Mouse (Mus musculus): ENCODE data around the gene Mettl5.
A peak's percentile ranks its signal among the peaks of the same experiment; 100 is the strongest.
"Not testable (repeated sequence)": the region's sequence is repeated elsewhere in the genome, so short reads cannot be mapped to it uniquely, and the experiment has no call there.

Gene Mettl5

DNA sequence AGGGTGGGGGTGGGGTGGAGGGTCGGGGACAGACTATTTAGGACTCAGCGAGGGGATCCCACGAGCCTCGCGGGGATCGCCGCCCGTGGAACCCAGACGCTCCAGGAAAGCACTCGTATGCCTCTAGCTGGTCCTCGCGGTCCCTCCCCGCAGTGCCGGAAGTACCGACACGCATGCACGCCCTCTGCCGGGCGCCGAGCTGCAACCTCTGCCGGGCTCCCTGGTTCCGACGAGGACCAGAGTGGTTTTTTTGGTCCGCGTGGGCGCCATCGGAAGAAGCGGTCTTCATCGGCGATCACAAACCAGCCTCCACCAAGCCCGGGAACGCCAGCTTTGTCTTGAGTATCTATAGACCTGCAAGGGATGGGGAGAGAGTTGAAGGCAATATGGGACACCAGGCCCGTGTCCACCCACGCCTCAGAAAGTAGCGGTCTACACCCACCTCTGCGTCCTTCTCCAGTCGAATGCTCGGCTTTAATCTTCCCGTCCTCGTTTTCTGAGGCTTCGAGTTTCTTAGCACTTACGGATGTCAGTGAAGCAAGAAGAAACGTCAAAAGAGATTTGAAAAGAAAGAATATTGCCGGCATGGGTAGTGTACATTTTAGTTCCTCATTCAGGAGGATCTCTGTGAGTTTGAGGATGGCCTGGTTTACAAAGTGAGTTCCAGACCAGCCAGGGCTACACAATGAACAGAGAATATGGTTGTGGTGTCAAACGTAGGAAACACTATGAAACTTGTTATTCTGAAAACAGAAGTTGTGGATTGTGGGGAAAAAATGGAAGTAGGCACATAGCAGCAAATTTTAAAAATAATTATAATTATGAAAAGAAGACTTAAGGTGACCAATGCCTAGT lies at the start of gene Mettl5:
Gene Mettl5, minus strand, starts transcription at position 165 of the 855 bp plus-strand sequence.
- DNase-seq (ENCODE audit: extremely low read depth, low read depth) = peak; percentile 69

DNA sequence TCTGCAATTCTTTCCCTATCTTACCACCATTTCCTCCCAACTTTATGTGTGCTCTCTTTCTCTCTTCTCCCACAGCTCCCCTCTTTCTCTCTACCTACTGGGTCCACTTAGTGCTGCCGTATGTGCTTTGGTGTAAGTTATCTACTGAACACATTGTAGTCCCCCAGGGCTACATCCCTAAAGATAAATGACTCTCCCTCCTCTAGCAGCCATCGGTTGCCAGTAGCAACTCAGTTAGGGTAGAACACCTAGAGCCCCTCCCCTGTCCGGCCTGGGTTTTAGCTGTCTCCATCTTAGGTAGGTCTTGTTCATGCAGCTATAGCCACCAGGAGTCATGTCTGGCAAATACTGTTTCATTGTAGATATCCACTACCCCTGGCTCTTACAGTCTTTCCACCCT lies 39.5 kb upstream of the Mettl5 start:
- DNase-seq (ENCODE audit: extremely low read depth, low read depth) = peak; percentile 11

DNA sequence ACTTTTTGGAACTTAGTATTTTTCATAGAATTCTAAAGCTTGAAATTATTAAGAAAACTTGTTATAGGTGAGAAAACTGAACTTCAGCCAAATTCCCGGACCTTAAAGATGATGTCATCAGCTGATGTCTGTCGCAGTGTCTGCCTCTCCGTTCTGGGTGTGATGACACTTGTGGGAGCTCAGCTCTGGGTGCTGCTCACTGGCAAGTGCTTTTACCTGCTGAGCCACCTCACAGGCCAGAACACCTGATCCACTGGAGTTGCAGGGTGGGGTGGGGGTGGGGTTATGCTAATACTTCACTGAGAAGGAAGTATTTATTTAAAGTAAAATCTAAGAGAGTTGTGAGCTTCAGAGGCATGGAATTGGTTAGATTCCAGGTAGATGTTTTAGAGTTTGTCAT lies 31.9 kb upstream of the Mettl5 start:
- DNase-seq (ENCODE audit: extremely low read depth, low read depth) = no peak

DNA sequence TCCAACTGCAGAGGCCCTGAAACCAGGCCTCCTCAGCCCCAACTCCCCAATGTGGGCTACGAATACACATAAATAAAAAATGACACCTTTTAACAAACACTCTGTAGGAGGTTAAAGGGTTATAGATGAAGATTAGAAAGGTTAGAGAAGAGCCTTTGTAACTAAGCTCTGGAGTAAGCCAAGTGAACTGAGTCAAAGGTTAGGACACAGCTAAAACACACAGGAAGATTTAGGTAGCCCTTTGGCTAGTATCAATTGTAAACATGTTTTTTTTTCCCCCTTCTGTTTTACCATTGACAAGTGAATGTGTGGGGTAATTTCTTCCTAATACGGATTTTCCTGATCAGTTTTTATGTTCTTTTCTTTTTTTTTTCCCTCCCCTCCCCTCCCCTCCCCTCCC lies 27.4 kb upstream of the Mettl5 start:
- no peak for DNase-seq (ENCODE audit: extremely low read depth, low read depth)

DNA sequence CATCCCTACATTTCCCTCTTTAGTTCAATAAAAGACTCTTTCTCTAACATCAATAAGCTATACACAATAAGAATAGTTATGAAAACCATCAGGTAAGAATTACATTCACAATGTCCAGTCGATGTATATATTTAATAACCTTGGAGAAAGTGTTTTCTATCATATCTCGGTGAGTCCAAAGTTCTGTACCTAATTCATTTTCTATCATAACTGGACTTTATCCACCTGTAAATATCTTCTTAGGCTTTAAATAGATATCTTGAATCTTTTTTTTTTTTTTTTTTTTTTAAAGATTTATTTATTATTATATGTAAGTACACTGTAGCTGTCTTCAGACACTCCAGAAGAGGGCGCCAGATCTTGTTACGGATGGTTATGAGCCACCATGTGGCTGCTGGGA lies 22.0 kb upstream of the Mettl5 start:
- not testable (repeated sequence) for DNase-seq (ENCODE audit: extremely low read depth, low read depth)

DNA sequence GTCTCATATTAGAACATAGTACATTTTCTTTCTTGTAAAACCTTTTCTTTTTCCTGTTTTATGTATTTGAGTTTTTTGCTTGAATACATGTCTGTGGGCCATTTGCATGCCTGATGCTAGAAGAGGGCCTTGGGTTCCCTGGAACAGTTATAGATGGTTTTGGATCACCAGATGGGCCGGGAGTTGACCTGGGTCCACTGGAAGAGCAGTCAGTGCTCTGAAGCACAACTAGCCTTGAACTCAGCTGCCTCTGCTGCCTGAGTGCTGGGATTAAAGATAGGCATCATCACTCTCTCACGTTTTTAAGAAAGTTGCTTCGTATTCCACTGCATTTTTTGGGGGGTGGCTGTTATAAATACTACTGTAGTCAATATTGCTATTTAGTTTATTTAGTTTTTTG lies 18.1 kb upstream of the Mettl5 start:
- DNase-seq (ENCODE audit: extremely low read depth, low read depth) = no peak

DNA sequence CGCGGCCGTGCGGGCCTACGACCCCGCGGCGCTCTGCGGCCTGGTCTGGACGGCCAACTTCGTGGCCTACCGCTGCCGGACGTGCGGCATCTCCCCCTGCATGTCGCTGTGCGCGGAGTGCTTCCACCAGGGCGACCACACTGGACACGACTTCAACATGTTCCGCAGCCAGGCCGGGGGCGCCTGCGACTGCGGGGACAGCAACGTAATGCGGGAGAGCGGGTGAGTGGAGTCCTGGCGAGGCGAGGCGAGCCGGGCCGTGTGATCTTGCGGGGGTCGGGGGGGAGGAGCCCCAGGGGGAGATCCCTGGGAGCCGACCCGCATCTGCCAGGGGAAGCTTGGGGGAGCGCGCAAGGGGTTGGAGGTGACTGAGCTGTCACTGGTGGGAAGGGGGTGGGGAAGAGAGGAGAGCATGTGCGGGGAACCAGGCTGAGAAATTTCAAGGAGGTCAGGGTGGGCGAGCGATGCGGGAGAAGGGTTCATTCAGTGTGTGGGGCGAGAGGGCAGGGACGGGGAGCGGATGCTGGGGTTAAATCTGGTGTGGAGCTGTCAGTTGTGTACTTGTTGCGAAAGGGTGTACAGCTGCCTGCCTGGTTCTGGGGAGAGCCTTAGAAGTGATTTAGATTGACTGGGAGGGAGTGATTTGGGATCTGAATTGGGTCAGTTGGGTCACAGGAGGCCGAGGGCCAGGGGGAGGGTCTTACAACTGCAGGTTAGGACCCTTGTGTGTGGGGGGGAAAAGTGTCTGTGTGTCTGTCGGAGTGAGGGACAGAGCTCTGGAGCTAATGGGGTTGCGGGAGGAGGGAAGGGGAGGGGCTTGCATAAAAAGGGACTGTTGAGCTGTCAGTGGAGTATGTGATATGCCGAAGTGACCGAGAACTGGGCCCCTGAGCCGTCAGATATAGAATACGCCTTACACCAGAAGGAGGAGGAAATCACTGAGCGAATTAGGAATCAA lies 12.5 kb upstream of the Mettl5 start:
- DNase-seq (ENCODE audit: extremely low read depth, low read depth) = peak; percentile 86

DNA sequence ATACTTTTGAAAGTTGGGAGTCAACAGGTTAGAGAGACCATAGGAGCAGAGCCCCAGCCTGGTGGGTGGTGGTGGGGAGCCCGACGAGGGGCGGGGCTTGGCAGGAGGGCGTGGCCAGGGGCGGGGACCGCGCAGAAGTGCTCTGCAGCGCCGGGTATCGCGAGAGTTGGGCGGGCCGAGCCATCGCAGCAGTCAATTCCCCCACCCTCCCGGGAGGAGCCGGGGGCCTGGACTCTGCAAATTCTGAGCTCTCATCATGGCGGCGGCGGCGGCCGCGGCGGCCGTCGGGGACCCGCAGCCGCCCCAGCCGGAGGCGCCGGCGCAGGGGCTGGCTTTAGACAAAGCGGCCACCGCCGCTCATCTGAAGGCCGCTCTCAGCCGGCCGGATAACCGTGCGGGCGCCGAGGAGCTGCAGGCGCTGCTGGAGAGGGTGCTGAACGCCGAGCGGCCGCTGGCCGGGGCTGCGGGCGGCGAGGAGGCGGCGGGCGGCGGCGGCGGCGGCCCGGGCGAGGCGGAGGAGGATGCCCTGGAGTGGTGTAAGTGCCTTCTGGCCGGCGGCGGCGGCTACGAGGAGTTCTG lies 11.7 kb upstream of the Mettl5 start, which contains the start of gene Ubr3:
Gene Ubr3, plus strand, starts transcription at position 208 of the 579 bp plus-strand sequence.
- DNase-seq (ENCODE audit: extremely low read depth, low read depth) = peak; percentile 73

DNA sequence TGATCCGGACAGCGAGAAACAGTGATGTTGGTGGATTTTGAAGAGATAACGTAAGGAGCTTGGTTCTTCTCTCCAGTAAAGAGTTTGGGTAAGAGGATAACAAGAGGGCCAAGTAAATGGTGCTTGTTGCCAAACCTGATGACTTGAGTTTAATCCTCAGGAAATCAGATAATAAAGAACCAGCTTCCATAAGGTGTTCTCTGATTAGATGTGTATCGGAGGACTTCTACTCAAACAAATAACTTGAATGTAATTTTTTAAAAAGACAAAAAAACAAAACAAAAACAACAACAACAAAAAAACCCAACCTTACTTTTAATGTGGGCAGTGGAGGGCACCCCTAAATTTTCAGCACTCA lies 10.8 kb upstream of the Mettl5 start:
- DNase-seq (ENCODE audit: extremely low read depth, low read depth) = no peak

DNA sequence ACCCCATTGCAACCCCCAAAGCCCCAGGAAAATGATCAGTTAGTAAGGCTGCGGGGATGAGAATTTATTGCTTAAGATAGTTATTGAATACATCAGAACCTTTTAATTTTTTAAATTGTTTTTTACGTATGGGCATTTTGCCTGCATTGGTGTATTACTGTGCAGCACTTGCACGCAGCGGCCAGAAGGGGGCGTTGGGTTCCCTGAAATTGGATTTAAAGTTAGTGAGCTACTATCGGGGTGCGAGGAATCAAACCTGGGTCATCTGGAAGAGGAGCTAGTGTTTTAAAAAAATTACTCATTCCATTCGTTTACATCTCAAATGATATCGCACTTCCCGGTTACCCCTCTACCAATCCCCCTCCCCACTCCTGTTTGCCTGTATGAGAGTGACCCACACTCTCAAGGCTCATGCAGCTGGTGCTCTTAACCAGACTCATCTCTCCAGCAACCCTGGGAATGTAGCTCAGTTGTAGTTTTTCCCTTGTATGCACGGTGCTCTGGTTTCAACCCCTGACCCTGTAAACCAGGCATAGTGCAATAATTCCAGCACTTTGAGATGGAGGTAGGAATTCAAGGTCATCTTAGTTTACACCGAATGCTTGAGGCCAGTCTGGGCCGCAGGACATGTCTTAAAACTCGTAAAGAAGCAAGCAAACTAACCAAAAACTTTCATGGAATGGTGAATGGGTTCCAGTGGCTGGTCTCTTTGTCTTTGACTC lies 10.2 kb upstream of the Mettl5 start:
- no peak for DNase-seq (ENCODE audit: extremely low read depth, low read depth)

DNA sequence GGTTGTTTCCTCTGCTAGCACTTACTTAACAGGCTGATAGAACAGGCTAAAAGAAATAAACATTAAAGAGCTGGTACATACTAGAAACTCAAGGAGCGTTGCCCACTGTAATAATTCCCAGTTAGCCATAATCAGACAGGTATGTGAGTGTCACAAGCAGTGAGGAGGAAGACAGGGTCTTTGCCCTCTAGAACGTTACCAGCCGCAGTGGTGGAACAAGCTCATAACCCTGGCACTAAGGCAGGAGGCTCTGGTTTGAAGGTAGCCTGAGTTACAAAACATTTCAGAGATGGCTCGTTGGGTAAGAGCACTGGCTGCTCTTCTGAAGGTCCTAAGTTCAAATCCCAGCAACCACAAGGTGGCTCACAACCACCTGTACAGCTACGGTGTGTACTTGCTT lies 8.5 kb upstream of the Mettl5 start:
- no peak for DNase-seq (ENCODE audit: extremely low read depth, low read depth)

DNA sequence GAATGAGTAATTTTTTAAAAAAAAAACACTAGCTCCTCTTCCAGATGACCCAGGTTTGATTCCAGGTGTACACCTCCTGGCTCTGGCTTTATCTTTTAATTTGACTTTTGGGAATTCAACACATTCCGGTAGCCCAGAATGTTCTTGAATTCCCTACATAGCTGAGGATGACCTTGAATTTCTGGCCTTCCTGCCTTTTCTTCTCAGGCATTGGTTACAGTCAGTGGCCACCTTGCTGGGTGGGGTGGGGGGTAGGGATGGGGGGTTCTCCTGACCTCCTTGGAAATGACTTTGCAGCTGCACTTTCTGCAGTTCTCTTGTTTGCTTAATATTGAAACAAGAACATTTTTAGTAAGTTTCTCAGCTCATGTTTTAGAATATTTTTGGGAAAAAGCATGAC lies 7.7 kb upstream of the Mettl5 start:
- DNase-seq (ENCODE audit: extremely low read depth, low read depth) = no peak

DNA sequence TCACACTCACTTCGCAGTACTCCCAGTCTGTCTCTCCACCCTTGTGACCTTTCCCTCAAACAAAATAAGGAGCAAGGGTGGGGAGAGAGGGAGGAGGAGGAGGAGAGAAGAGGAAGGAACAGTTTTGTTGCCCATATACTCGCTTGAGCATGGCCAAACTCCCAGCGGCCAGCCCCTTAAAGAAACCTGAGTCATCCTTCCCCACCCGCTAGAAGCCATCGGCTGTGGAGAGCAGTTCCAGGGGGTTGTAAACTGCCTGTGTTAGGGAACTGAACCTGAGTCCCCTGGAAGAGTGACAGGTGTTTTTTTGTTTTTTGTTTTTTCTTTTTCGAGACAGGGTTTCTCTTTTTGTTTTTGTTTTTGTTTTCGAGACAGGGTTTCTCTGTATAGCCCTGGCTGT lies 5.4 kb upstream of the Mettl5 start:
- no peak for DNase-seq (ENCODE audit: extremely low read depth, low read depth)

DNA sequence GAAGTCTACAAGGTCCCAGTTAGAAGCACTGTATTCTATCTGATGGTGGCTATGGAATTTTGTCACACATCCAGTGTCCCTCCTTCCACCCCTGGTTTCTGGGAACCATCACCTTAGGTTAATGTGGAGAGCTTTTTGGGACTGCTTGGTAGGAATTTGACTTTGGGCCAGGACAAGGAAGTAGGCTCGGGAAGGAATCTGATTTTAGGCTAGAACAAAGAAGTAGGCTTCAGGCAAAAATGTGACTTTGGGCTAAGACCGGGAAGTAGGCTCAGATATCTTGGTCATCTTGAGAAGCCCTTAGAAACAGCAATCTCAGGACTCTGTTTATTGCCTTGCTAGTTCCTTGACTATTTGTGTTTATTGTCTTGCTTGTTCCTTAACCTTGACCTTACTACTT lies 3.5 kb upstream of the Mettl5 start:
- no peak for DNase-seq (ENCODE audit: extremely low read depth, low read depth)

DNA sequence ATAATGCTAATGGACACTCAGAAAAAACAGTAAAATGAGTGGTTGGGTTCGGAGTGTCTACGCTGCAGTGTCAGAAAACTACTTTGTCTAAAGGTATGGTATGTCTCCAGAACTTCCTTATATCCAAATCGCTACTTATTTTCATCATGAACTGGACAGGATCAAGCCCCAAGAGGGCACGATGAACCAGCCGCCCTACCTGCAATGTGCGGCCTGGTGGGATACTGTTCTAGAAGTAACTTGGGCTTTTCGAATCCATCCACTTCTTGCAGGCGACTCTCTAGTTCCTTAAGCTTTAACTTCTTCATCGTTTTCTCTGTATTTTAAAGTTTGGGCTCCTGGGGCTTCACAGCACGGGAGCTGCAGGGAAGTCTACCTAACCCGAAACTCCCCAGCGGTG lies 365 bp downstream of the Mettl5 start:
- DNase-seq (ENCODE audit: extremely low read depth, low read depth) = no peak

DNA sequence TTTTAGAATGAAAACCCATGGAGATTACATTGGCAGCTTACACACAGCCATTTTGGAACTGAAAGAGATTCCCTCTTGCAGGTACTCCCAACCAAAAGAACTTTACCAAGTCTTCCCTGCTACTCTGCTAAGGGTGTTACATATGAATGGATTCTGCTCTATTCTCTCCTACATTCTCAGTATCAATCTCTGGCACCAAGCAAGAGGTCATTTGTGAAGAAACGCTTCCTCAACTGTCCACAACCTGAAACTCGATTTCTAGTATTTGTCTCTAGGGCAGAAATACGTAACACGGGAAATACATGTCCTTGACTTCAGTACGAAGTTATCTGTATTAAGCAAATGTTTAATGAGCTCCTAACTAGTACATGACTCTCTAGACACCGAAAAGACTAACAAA lies 834 bp downstream of the Mettl5 start:
- no peak for DNase-seq (ENCODE audit: extremely low read depth, low read depth)

DNA sequence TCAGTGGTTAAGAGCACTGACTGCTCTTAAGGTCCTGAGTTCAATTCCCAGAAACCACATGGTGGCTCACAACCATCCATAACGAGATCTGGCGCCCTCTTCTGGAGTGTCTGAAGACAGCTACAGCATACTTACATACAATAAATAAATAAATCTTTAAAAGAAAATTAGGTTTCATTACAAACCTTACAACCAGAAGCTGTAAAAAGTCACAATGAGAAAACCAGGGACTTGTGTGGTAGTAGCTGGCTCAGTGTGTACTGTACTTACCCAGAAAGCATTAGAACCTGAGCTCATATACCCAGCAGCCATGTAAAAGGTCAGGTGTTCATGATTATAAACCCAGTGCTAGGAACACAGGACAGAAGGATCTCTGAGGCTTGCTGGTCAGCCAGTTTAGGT lies 1.4 kb downstream of the Mettl5 start:
- DNase-seq (ENCODE audit: extremely low read depth, low read depth) = no peak

DNA sequence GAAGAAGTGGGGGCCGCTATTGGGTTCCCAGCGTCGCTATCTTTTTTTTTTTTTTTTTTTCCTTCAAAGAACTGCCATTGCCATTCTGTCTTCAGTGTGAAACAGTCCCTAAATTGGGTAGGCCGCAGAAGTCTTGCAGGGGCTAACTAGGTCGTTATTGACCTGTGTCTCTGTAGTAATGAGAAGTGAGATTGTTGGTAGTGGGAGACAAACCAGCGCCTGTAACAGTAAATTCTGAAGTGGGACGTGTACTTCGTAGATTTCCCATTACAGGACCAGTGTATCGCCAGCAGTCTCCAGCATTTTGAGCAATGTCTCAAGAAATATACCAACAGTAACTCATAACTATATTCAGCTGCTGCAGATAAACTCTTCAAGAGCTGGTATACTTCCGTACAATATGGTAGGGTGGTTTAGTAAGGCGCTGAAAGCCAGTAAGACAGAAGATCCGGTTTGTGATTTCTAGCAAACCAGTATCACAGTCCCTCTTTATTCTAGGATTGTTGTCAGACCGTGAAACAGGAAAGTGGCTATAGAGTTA lies 23.2 kb downstream of the Mettl5 start:
- peak; percentile 54 for DNase-seq (ENCODE audit: extremely low read depth, low read depth)

DNA sequence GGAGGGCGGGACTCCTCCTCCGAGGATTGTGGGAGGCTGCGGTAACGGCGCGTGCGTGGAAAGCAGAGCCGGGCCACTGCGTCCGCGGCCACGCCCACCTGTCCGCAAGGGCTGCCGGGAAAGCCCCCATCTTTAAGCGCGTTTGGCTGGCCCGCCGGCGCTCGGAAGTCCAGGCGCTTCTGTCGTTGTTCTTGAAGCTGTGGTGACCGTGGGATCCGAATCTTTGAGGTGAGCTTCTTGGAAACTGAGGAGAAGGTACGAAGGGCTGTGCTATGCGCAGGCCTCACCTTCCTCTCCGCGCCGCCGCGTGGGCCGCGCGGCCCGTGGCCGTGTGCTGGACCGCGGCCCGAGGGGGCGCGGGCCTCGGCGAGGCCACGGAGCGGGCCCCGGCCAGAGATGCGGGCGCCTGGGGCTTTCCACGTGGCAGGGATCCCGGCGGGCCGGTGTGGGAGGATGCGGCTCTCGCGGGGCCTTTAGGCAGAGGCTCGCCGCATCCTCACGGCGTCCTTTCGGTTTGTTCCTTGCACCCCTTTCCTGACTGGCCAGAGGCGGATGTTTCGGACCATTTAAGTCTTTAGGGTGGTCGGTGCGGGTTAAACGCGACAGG lies 23.8 kb downstream of the Mettl5 start, which contains the start of gene Ssb:
Gene Ssb, plus strand, starts transcription at position 78 of the 607 bp plus-strand sequence.
- DNase-seq (ENCODE audit: extremely low read depth, low read depth) = peak; percentile 73

DNA sequence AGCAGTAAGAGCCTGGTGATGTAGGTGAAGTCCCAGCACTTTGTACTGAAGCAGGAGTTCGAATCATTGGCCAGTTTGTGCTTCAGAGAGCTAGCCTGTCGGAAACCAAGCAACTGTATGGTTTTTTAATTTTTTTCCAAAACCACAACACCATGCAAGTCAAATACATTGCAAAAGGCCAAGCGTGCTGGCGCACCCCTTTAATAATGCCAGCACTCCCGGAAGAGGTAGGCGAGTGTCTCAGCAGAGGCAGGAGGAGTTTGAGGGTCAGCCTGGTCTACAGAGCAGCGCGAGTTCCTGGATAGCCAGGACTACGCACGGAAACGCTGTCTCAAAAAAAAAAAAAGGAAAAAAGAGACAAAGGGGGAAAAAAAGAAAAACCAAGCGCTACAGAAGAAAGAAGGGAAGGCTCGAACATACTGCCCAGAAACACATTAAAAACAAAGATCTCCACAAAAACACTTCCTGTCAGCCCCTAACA lies 24.4 kb downstream of the Mettl5 start:
- DNase-seq (ENCODE audit: extremely low read depth, low read depth) = peak; percentile 52
